11 mouse cellular contexts compared by ENCODE assay signal in the genomic region with DNA sequence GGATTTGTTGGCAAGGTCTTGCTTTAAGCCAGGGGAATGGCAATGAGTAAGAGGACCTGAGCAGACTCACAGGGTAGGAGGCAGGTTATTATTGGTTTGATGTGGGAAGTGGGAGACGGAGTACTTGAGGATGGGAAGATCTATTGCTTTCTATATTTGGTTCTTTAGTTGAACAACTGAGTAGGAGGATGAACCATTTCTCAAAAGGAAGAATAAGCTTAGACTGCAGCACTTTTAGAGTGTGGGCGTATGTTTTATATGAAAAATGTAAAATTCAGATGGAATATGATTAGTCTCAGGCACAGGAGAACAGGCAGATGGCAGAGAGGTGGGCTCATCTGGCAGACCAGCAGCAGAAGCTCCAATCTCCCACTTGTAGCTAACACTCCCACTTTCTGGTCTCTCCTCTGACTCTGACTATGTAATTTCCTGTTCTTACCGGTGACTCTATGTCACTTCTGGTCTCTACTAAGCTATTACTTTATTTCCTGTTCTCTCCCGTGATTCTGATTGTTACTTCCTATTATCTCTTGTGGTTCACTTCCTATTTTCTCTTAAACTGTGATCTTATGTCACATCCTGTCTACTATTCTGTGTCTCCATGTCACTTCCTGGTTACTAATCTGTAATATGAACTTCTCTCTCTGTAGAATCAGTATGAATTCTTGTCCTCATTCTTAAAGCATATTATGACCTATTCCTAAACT.
DNase-seq lines count a peak whose midpoint lies in the region; ATAC-seq and TF ChIP-seq lines count a peak whose summit lies in the region.
"Had no signal": no experiment of that assay in that cellular context is flagged by ENCODE, and none has a peak within 500 bp of the region (broad histone marks: within the 10 kb centered on the region; RNA-seq: fewer than 3 reads in every experiment).

No protein-coding gene starts in this region.

- no peak for TF ChIP-seq POLR2A in bone marrow macrophage, adult 2 months (IDR thresholded peaks at IDR 0.05; ENCODE audit: borderline replicate concordance, low read depth, low read length)

- H3K4me1 ChIP-seq in bone marrow macrophage, adult 2 months (ENCODE audit: control insufficient read depth, insufficient read depth, low read length): peaks cover 28% of the 10 kb centered on the region
- H3K4me1 ChIP-seq in liver, embryonic 16.5 days (ENCODE audit: control insufficient read depth, low read depth, low read length): no peaks in the 10 kb centered on the region
- H3K4me1 ChIP-seq in midbrain, embryonic 15.5 days: peaks cover 4% of the 10 kb centered on the region; the same call in 1 of the 2 replicates
- H3K4me1 ChIP-seq: embryonic facial prominence, embryonic 15.5 days; intestine, embryonic 15.5 days had no signal

- WGBS in liver, embryonic 16.5 days (ENCODE audit: insufficient replicate concordance): 31% methylated on average over 4 of the region's 4 CpGs
- 90% methylated on average over 4 of the region's 4 CpGs for WGBS in midbrain, embryonic 15.5 days

- H3K4me3 ChIP-seq in bone marrow macrophage, adult 2 months (ENCODE audit: insufficient read depth, low read length): no peak overlapping the region
- H3K4me3 ChIP-seq in liver, embryonic 16.5 days (ENCODE audit: low read depth, low read length): no peak overlapping the region
- H3K4me3 ChIP-seq in midbrain, embryonic 15.5 days: no peak overlapping the region
- H3K4me3 ChIP-seq: embryonic facial prominence, embryonic 15.5 days; intestine, embryonic 15.5 days had no signal

- no peak for TF ChIP-seq CTCF in bone marrow macrophage, adult 2 months (IDR thresholded peaks at IDR 0.05; ENCODE audit: low read depth, low read length)

- no peak overlapping the region for H3K4me2 ChIP-seq in liver, embryonic 16.5 days (ENCODE audit: low read depth, low read length)
- no peak overlapping the region for H3K4me2 ChIP-seq in midbrain, embryonic 15.5 days
- H3K4me2 ChIP-seq: embryonic facial prominence, embryonic 15.5 days; intestine, embryonic 15.5 days had no signal

- H3K9ac ChIP-seq in liver, embryonic 16.5 days (ENCODE audit: low read depth, low read length): no peak overlapping the region
- no peak overlapping the region for H3K9ac ChIP-seq in midbrain, embryonic 15.5 days
- H3K9ac ChIP-seq: embryonic facial prominence, embryonic 15.5 days; intestine, embryonic 15.5 days had no signal

- H3K9me3 ChIP-seq in liver, embryonic 16.5 days (replicated peaks; ENCODE audit: control insufficient read depth, low read length): no peaks in the 10 kb centered on the region
- H3K9me3 ChIP-seq in midbrain, embryonic 15.5 days: no peaks in the 10 kb centered on the region
- H3K9me3 ChIP-seq: embryonic facial prominence, embryonic 15.5 days; intestine, embryonic 15.5 days had no signal

- DNase-seq in kidney, adult 9 months: peak; percentile 3
- no peak for DNase-seq in kidney, postnatal 10 days
- DNase-seq in layer of hippocampus, adult 18-20 months (ENCODE audit: low spot score in 2 of 2): peak; percentile 87 to 94
- DNase-seq in adrenal gland, postnatal 4 days (ENCODE audit: low spot score in 2 of 2): no peak
- DNase-seq in spleen, postnatal 10 days (ENCODE audit: low spot score in 2 of 2): no peak
- DNase-seq: gastrocnemius, postnatal 25 days had no signal

- ATAC-seq in liver, embryonic 16.5 days (ENCODE audit: low read depth): peak; percentile 24; the same call in 1 of the 2 replicates
- ATAC-seq in midbrain, embryonic 15.5 days (replicated peaks): no peak

- H3K27me3 ChIP-seq in liver, embryonic 16.5 days (ENCODE audit: control insufficient read depth, insufficient read depth, low read depth, low read length): no peaks in the 10 kb centered on the region
- no peaks in the 10 kb centered on the region for H3K27me3 ChIP-seq in midbrain, embryonic 15.5 days (replicated peaks)
- H3K27me3 ChIP-seq: embryonic facial prominence, embryonic 15.5 days; intestine, embryonic 15.5 days had no signal

- no peaks in the 10 kb centered on the region for H3K36me3 ChIP-seq in liver, embryonic 16.5 days (ENCODE audit: control insufficient read depth, insufficient read depth)
- no peaks in the 10 kb centered on the region for H3K36me3 ChIP-seq in midbrain, embryonic 15.5 days (replicated peaks)
- H3K36me3 ChIP-seq: embryonic facial prominence, embryonic 15.5 days; intestine, embryonic 15.5 days had no signal

- H3K27ac ChIP-seq in bone marrow macrophage, adult 2 months (ENCODE audit: insufficient read depth, low read depth, low read length): peak overlapping the region; percentile 96
- peak overlapping the region; percentile 29; the same call in 1 of the 2 replicates for H3K27ac ChIP-seq in liver, embryonic 16.5 days (ENCODE audit: low read length)
- no peak overlapping the region for H3K27ac ChIP-seq in midbrain, embryonic 15.5 days
- H3K27ac ChIP-seq: embryonic facial prominence, embryonic 15.5 days; intestine, embryonic 15.5 days had no signal

Comparison
In these comparisons a context has a peak if more than half of its experiments do, and no peak if none do; other contexts are left out.
1. DNase-seq: peak in kidney, adult 9 months (single experiment) and layer of hippocampus, adult 18-20 months (2 of 2); none in kidney, postnatal 10 days (single experiment), adrenal gland, postnatal 4 days (0 of 2) and spleen, postnatal 10 days (0 of 2).